ENCODE assay signal across 7 mouse cellular contexts in the genomic region with DNA sequence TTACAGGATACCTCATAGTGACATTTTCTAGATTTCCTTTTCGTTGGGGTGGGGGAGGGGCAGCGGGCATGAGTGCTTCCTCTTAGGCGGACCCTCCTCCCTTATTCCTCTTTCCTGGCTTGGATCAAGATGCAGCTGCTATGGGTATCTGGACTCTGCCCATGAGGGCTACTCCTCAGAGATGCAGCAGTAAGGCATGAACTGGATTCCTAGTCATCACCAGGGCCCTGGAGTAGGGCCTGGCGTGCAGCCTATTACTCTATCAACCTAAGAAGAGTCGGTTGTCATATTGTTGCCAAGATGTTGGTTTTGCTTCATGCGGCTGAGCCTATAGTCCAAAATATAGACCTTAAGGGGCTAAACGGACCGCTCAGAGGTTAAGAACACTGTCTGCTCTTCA. TPM values are rescaled to one million over a fixed set of nuclear protein-coding genes. Genes with fewer than 3 reads are reported as not detected.
DNase-seq lines count a peak whose midpoint lies in the region; ATAC-seq lines count a peak whose summit lies in the region.

No protein-coding gene starts in this region.

- peak overlapping the region; percentile 24; the same call in 1 of the 2 replicates for H3K4me3 ChIP-seq in neural tube, embryonic 11.5 days (ENCODE audit: low read depth, low read length)
- peak overlapping the region; percentile 34; the same call in 1 of the 2 replicates for H3K4me3 ChIP-seq in forebrain, embryonic 11.5 days (ENCODE audit: low read depth, low read length)
- peak overlapping the region; percentile 43 for H3K4me3 ChIP-seq in limb, embryonic 13.5 days
- H3K4me3 ChIP-seq in stomach, embryonic 16.5 days (replicated peaks; ENCODE audit: low read length): peak overlapping the region; percentile 37

- no peaks in the 10 kb centered on the region for H3K9me3 ChIP-seq in neural tube, embryonic 11.5 days (ENCODE audit: control insufficient read depth, low read length)
- H3K9me3 ChIP-seq in forebrain, embryonic 11.5 days (ENCODE audit: control insufficient read depth, low read length): no peaks in the 10 kb centered on the region
- no peaks in the 10 kb centered on the region for H3K9me3 ChIP-seq in limb, embryonic 13.5 days
- H3K9me3 ChIP-seq in stomach, embryonic 16.5 days (replicated peaks; ENCODE audit: control insufficient read depth, low read length): no peaks in the 10 kb centered on the region

- ATAC-seq in neural tube, embryonic 11.5 days (ENCODE audit: insufficient read depth, low FRiP score, low TSS enrichment): peak; percentile 31; the same call in 1 of the 2 replicates
- ATAC-seq in forebrain, embryonic 11.5 days (replicated peaks; ENCODE audit: low FRiP score): 0 out of 2 replicates have a peak, but pooled peaks have one; percentile 26
- no peak for ATAC-seq in limb, embryonic 13.5 days (ENCODE audit: low FRiP score, low read depth)
- peak; percentile 5; the same call in 1 of the 2 replicates for ATAC-seq in stomach, embryonic 16.5 days (ENCODE audit: insufficient read depth, low FRiP score)

- no peak for DNase-seq in neural tube, embryonic 11.5 days (ENCODE audit: low spot score)
- DNase-seq in neural tube, embryonic 10.5 days (ENCODE audit: extremely low spot score, low spot score): no peak
- no peak for DNase-seq in forebrain, embryonic 11.5 days (ENCODE audit: low spot score)
- DNase-seq in spleen, postnatal 14 days (ENCODE audit: low spot score in 2 of 2): no peak
- DNase-seq in layer of hippocampus, postnatal 36 days: no peak

- 49% methylated on average over 8 of the region's 8 CpGs for WGBS in neural tube, embryonic 11.5 days
- 45% methylated on average over 8 of the region's 8 CpGs for WGBS in forebrain, embryonic 11.5 days
- 52% methylated on average over 8 of the region's 8 CpGs for WGBS in limb, embryonic 13.5 days
- 41% methylated on average over 8 of the region's 8 CpGs for WGBS in stomach, embryonic 16.5 days

- no peaks in the 10 kb centered on the region for H3K36me3 ChIP-seq in neural tube, embryonic 11.5 days (ENCODE audit: control insufficient read depth, insufficient read depth, low read length)
- H3K36me3 ChIP-seq in forebrain, embryonic 11.5 days (ENCODE audit: control insufficient read depth, insufficient read depth, low read length): no peaks in the 10 kb centered on the region
- H3K36me3 ChIP-seq in limb, embryonic 13.5 days: no peaks in the 10 kb centered on the region
- H3K36me3 ChIP-seq in stomach, embryonic 16.5 days (ENCODE audit: control insufficient read depth, insufficient read depth, low read length): no peaks in the 10 kb centered on the region

- peaks cover 6% of the 10 kb centered on the region; the same call in 1 of the 2 replicates for H3K4me1 ChIP-seq in neural tube, embryonic 11.5 days (ENCODE audit: control insufficient read depth, insufficient read depth, low read length)
- 0 out of 2 replicates have a peak, but pooled peaks cover 4% of the 10 kb centered on the region for H3K4me1 ChIP-seq in forebrain, embryonic 11.5 days (replicated peaks; ENCODE audit: control insufficient read depth, insufficient read depth, low read length)
- peaks cover 32% of the 10 kb centered on the region for H3K4me1 ChIP-seq in limb, embryonic 13.5 days
- peaks cover 20% of the 10 kb centered on the region; the same call in 1 of the 2 replicates for H3K4me1 ChIP-seq in stomach, embryonic 16.5 days (ENCODE audit: control insufficient read depth, insufficient read depth, low read length)

- no peak overlapping the region for H3K9ac ChIP-seq in neural tube, embryonic 11.5 days (ENCODE audit: low read length)
- H3K9ac ChIP-seq in forebrain, embryonic 11.5 days (ENCODE audit: low read length): peak overlapping the region; percentile 49; the same call in 1 of the 2 replicates
- H3K9ac ChIP-seq in limb, embryonic 13.5 days: peak overlapping the region; percentile 51
- peak overlapping the region; percentile 52 for H3K9ac ChIP-seq in stomach, embryonic 16.5 days (ENCODE audit: low read length)

- H3K27me3 ChIP-seq in neural tube, embryonic 11.5 days (ENCODE audit: control insufficient read depth, insufficient read depth, low read length): no peaks in the 10 kb centered on the region
- H3K27me3 ChIP-seq in forebrain, embryonic 11.5 days (ENCODE audit: control insufficient read depth, insufficient read depth, low read length): no peaks in the 10 kb centered on the region
- no peaks in the 10 kb centered on the region for H3K27me3 ChIP-seq in limb, embryonic 13.5 days
- no peaks in the 10 kb centered on the region for H3K27me3 ChIP-seq in stomach, embryonic 16.5 days (ENCODE audit: control insufficient read depth, insufficient read depth, low read length)

- H3K4me2 ChIP-seq in neural tube, embryonic 11.5 days (ENCODE audit: low read depth): peak overlapping the region; percentile 44
- peak overlapping the region; percentile 61 for H3K4me2 ChIP-seq in forebrain, embryonic 11.5 days (ENCODE audit: low read depth, low read length, severe bottlenecking)
- peak overlapping the region; percentile 70 for H3K4me2 ChIP-seq in limb, embryonic 13.5 days (replicated peaks)
- peak overlapping the region; percentile 59 for H3K4me2 ChIP-seq in stomach, embryonic 16.5 days (ENCODE audit: low read depth, low read length)

- no peak overlapping the region for H3K27ac ChIP-seq in neural tube, embryonic 11.5 days (ENCODE audit: low read depth, low read length)
- H3K27ac ChIP-seq in forebrain, embryonic 11.5 days (ENCODE audit: low read depth, low read length): no peak overlapping the region
- H3K27ac ChIP-seq in limb, embryonic 13.5 days: 0 out of 2 replicates have a peak overlapping the region, but pooled peaks have one; percentile 1
- no peak overlapping the region for H3K27ac ChIP-seq in stomach, embryonic 16.5 days (ENCODE audit: low read length)

RNA-seq across cellular contexts. Expression of a gene that starts 27.3 kb away (rescaled TPM):
- polyA plus RNA-seq in neural tube, embryonic 11.5 days (2014; fragmentation: Nextera tagmentation; extraction: Ambion mirVana): 389 and 398 TPM in 2 replicates
- 410 and 472 TPM in 2 replicates for polyA plus RNA-seq in forebrain, embryonic 11.5 days (2014; fragmentation: Nextera tagmentation; extraction: Ambion mirVana)
- polyA plus RNA-seq in limb, embryonic 13.5 days (2015; fragmentation: Nextera tagmentation; extraction: Ambion mirVana): 434 and 448 TPM in 2 replicates
- 461 and 509 TPM in 2 replicates for polyA plus RNA-seq in stomach, embryonic 16.5 days (2015; fragmentation: Nextera tagmentation; extraction: Ambion mirVana)
- 100 to 1,000 TPM; 262 to 279 TPM for total RNA-seq in layer of hippocampus, postnatal 36 days (2021)
